Mouse (Mus musculus) adrenal gland, postnatal 10 days (tissue): Measurements from ENCODE around the gene Bpifa2. TPM values are rescaled to one million over a fixed set of nuclear protein-coding genes. Genes with fewer than 3 reads are reported as not detected.
A peak's percentile ranks its signal among the peaks of the same experiment; 100 is the strongest.
"Not testable (repeated sequence)": the region's sequence is repeated elsewhere in the genome, so short reads cannot be mapped to it uniquely, and the experiment has no call there.

ENCODE experiments used
- DNase-seq: peaks from one replicate; pipeline ENCODE4 v3.0.0; 2021; ENCODE audit warnings: mixed read lengths
- long read RNA-seq, 2 experiments: library from polyadenylated mRNA; stranded (forward); transcript quantifications; one replicate each; pipeline ENCODE4 v2.0.0; 2021
- total RNA-seq, 2 experiments: library from RNA; stranded (reverse); gene quantifications; 2 replicates each; pipeline ENCODE4 v1.2.3; 2021

The Bpifa2 gene
- total RNA-seq = under 1 TPM; 0.70 to 0.75 TPM
- long read RNA-seq, experiment 1 = 0 reads
- long read RNA-seq, experiment 2, partial matches to known transcripts = 0 of 2 reads
- long read RNA-seq, experiment 2, other reads (novel, unspliced or antisense) = 0 of 2 reads

GRCm38 (mm10) chr2:154007965-154008364 lies at the start of gene Bpifa2:
Bpifa2 (plus strand) TSS chr2:154008265.
- DNase-seq = no peak

- DNase-seq = no peak
These were observed 45.2 kb upstream of the Bpifa2 start for GRCm38 (mm10) chr2:153962821-153963331.

- no peak for DNase-seq
These were observed 44.7 kb upstream of the Bpifa2 start for GRCm38 (mm10) chr2:153963334-153963733.

- DNase-seq = no peak
These were observed 37.8 kb upstream of the Bpifa2 start for GRCm38 (mm10) chr2:153970221-153970620.

- DNase-seq = no peak
These were observed 33.5 kb upstream of the Bpifa2 start, which contains the start of gene Bpifa6 for GRCm38 (mm10) chr2:153974582-153974981. Bpifa6 (plus strand) TSS chr2:153974945.

GRCm38 (mm10) chr2:153995770-153996169 lies 12.3 kb upstream of the Bpifa2 start:
- peak; percentile 90 for DNase-seq

- DNase-seq = no peak
These were observed 7.6 kb upstream of the Bpifa2 start for GRCm38 (mm10) chr2:154000501-154000900.

- no peak for DNase-seq
These were observed 7.0 kb upstream of the Bpifa2 start for GRCm38 (mm10) chr2:154001056-154001455.

GRCm38 (mm10) chr2:154004456-154004855 lies 3.6 kb upstream of the Bpifa2 start:
- no peak for DNase-seq

- DNase-seq = no peak
These were observed 3.0 kb upstream of the Bpifa2 start for GRCm38 (mm10) chr2:154005094-154005493.

- no peak for DNase-seq
These were observed 2.3 kb upstream of the Bpifa2 start for GRCm38 (mm10) chr2:154005734-154006133.

GRCm38 (mm10) chr2:154006331-154006730 lies 1.7 kb upstream of the Bpifa2 start:
- no peak for DNase-seq

- peak; percentile 11 for DNase-seq
These were observed 684 bp upstream of the Bpifa2 start for GRCm38 (mm10) chr2:154007381-154007780.

- no peak for DNase-seq
These were observed 9.9 kb downstream of the Bpifa2 start for GRCm38 (mm10) chr2:154017990-154018389.

- not testable (repeated sequence) for DNase-seq
These were observed 16.6 kb downstream of the Bpifa2 start for GRCm38 (mm10) chr2:154024676-154025075.

GRCm38 (mm10) chr2:154038932-154039331 lies 30.9 kb downstream of the Bpifa2 start:
- DNase-seq = peak; percentile 69

- DNase-seq = no peak
These were observed 36.7 kb downstream of the Bpifa2 start for GRCm38 (mm10) chr2:154044743-154045142.

- peak; percentile 16 for DNase-seq
These were observed 50.6 kb downstream of the Bpifa2 start for GRCm38 (mm10) chr2:154058690-154059089.

Other genes with a start within 250 kb of the Bpifa2 start
- gene Efcab8, start 228.3 kb upstream of the Bpifa2 start, total RNA-seq = under 1 TPM; 0.18 to 0.30 TPM
- gene Sun5, start 137.2 kb upstream of the Bpifa2 start, total RNA-seq = not detected
- under 1 TPM in 1 of 2 experiments, not detected in 1; 0.15 TPM for gene Bpifb2, start 133.2 kb upstream of the Bpifa2 start, total RNA-seq
- gene Bpifb6, start 107.9 kb upstream of the Bpifa2 start, total RNA-seq = 1 to 10 TPM; 1.2 to 1.7 TPM
- not detected for gene Bpifb3, start 90.0 kb upstream of the Bpifa2 start, total RNA-seq
- not detected for gene Bpifb4, start 70.1 kb upstream of the Bpifa2 start, total RNA-seq
- not detected for gene Bpifa6, start 33.3 kb upstream of the Bpifa2 start, total RNA-seq
- gene Bpifa3, start 122.1 kb downstream of the Bpifa2 start, total RNA-seq = not detected
- gene Bpifa1, start 134.6 kb downstream of the Bpifa2 start, total RNA-seq = not detected
- gene Bpifa5, start 154.3 kb downstream of the Bpifa2 start, total RNA-seq = not detected
- not detected for gene Bpifb1, start 182.6 kb downstream of the Bpifa2 start, total RNA-seq
- gene Bpifb5, start 215.5 kb downstream of the Bpifa2 start, total RNA-seq = under 1 TPM in 1 of 2 experiments, not detected in 1; 0.18 TPM
- not detected for gene Bpifb9a, start 249.6 kb downstream of the Bpifa2 start, total RNA-seq